Mouse (Mus musculus) kidney, postnatal 0 days (tissue): ENCODE data around the gene Ano1. TPM values are rescaled to one million over a fixed set of nuclear protein-coding genes. Genes with fewer than 3 reads are reported as not detected.

Source experiments
- ATAC-seq: fragments of 200-750 bp; cut with Nextera tagmentation; replicated peaks from 2 replicates; pipeline ENCODE4 v1.8.0; 2017; ENCODE audit warnings: low read depth, moderate number of reproducible peaks, moderate TSS enrichment, moderate library complexity; ENCODE audit not compliant: low FRiP score
- DNase-seq: peaks from one replicate; pipeline ENCODE4 v3.0.0-alpha.2; 2016; ENCODE audit warnings: low spot score
- H3K27ac ChIP-seq: fragments of 300-500 bp; sonication (generic); 2 replicates; pipeline ENCODE4 v1.5.1; 2014; ENCODE audit warnings: mild to moderate bottlenecking
- H3K27me3 ChIP-seq: fragments of 300-500 bp; sonication (generic); 2 replicates; pipeline ENCODE4 v1.6.1; 2014; ENCODE audit warnings: low read length, mixed read lengths; ENCODE audit not compliant: insufficient read depth
- H3K36me3 ChIP-seq: fragments of 300-500 bp; sonication (generic); 2 replicates; pipeline ENCODE4 v1.6.1; 2014; ENCODE audit warnings: low read length, mixed read lengths; ENCODE audit not compliant: insufficient read depth
- H3K4me1 ChIP-seq: fragments of 300-500 bp; sonication (generic); replicated peaks from 2 replicates; pipeline ENCODE4 v1.6.1; 2014; ENCODE audit warnings: antibody characterized with exemption, low read length, mixed read lengths; ENCODE audit not compliant: insufficient read depth
- H3K4me2 ChIP-seq: fragments of 300-500 bp; sonication (generic); 2 replicates; pipeline ENCODE4 v1.6.1; 2014; ENCODE audit warnings: mild to moderate bottlenecking, low read length, moderate library complexity, mixed read lengths
- H3K4me3 ChIP-seq: fragments of 300-500 bp; sonication (generic); replicated peaks from 2 replicates; pipeline ENCODE4 v1.5.1; 2014; ENCODE audit warnings: low read depth, low read length
- H3K9ac ChIP-seq: fragments of 300-500 bp; sonication (generic); 2 replicates; pipeline ENCODE4 v1.6.1; 2014; ENCODE audit warnings: low read depth, low read length
- H3K9me3 ChIP-seq: fragments of 300-500 bp; sonication (generic); replicated peaks from 2 replicates; pipeline ENCODE4 v1.6.1; 2016; ENCODE audit warnings: low read length, inconsistent platforms, mixed read lengths
- CTCF ChIP-seq: IDR thresholded peaks from 2 replicates; pipeline ENCODE4 v1.5.1; 2016; ENCODE audit warnings: antibody characterized with exemption, low read depth, mild to moderate bottlenecking, moderate library complexity
- WGBS: fragments of 180-500 bp; shearing (Covaris S2); extraction: QIAGEN DNeasy Blood & Tissue Kit; methylation state at CpG from one replicate; pipeline ENCODE4 v1.1.7; 2014; 5-methylcytosine and 5-hydroxymethylcytosine counted together
- polyA plus RNA-seq: library from polyadenylated mRNA; unstranded; fragments of >200 nt; fragmentation: Nextera tagmentation; extraction: Ambion mirVana; gene quantifications from 2 replicates; pipeline ENCODE4 v1.2.1, GENCODE M21; 2015

The Ano1 gene
- polyA plus RNA-seq, 1 experiment from 2014 or later = 34.1 TPM

GRCm38 (mm10) chr7:144789601-144790556, 38.1 kb upstream of the Ano1 start:
- no peaks in the 10 kb centered on the region for H3K36me3 ChIP-seq
- TF ChIP-seq CTCF = peak; percentile 43; the same call in 1 of the 2 replicates
- no peaks in the 10 kb centered on the region for H3K4me1 ChIP-seq
- no peak overlapping the region for H3K4me3 ChIP-seq
- WGBS = 48% methylated on average over 36 of the region's 36 CpGs
- H3K27me3 ChIP-seq = no peaks in the 10 kb centered on the region
- DNase-seq (no peak), ATAC-seq (no peak)
- H3K4me2 ChIP-seq = peak overlapping the region; percentile 30
- H3K27ac ChIP-seq = no peak overlapping the region
- no peaks in the 10 kb centered on the region for H3K9me3 ChIP-seq
- H3K9ac ChIP-seq = no peak overlapping the region

GRCm38 (mm10) chr7:144788631-144789030, 36.9 kb upstream of the Ano1 start:
- Histone ChIP-seq H3K4me1 (no peaks in the 10 kb centered on the region), H3K9me3 (no peaks in the 10 kb centered on the region), H3K4me3 (no peak overlapping the region), H3K27ac (no peak overlapping the region), H3K9ac (no peak overlapping the region), H3K36me3 (no peaks in the 10 kb centered on the region), H3K4me2 (no peak overlapping the region), H3K27me3 (no peaks in the 10 kb centered on the region)
- 41% methylated on average over 4 of the region's 4 CpGs for WGBS
- ATAC-seq (no peak), DNase-seq (no peak)
- no peak for TF ChIP-seq CTCF

DNA sequence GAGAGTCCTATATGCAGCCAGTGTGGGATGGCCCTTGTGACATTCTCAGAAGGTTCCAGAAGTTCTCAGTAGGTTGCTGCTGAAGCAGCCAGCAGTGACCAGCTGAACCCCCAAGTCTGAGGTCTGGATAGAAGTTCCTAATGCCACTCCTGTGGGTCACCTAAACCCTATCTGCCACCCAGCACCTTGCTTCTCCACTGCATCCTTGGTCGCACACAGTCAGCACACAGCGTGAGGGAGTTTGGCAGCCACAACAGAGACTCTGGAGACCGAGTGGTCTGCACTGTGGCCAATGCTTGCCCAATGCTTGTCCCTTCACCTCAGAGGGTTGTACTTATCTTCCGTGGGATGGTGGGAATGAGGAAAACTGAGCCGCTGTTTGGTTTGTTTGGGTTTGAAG, 35.7 kb upstream of the Ano1 start:
- Histone ChIP-seq H3K27me3 (no peaks in the 10 kb centered on the region), H3K4me1 (no peaks in the 10 kb centered on the region), H3K4me2 (no peak overlapping the region), H3K36me3 (no peaks in the 10 kb centered on the region), H3K9ac (no peak overlapping the region), H3K27ac (no peak overlapping the region), H3K9me3 (no peaks in the 10 kb centered on the region), H3K4me3 (no peak overlapping the region)
- ATAC-seq = no peak
- no peak for TF ChIP-seq CTCF
- no peak for DNase-seq
- 82% methylated on average over 5 of the region's 5 CpGs for WGBS

- Histone ChIP-seq H3K9ac (no peak overlapping the region), H3K4me1 (no peaks in the 10 kb centered on the region), H3K4me3 (no peak overlapping the region), H3K9me3 (no peaks in the 10 kb centered on the region), H3K27me3 (no peaks in the 10 kb centered on the region), H3K36me3 (no peaks in the 10 kb centered on the region), H3K27ac (no peak overlapping the region), H3K4me2 (no peak overlapping the region)
- WGBS = 44% methylated on average over 3 of the region's 3 CpGs
- no peak for TF ChIP-seq CTCF
- DNase-seq (no peak), ATAC-seq (no peak)
Measured at GRCm38 (mm10) chr7:144786571-144786970, 34.8 kb upstream of the Ano1 start.

- Histone ChIP-seq H3K27ac (no peak overlapping the region), H3K27me3 (no peaks in the 10 kb centered on the region), H3K4me1 (no peaks in the 10 kb centered on the region), H3K4me2 (no peak overlapping the region), H3K9ac (no peak overlapping the region), H3K4me3 (no peak overlapping the region), H3K36me3 (no peaks in the 10 kb centered on the region), H3K9me3 (no peaks in the 10 kb centered on the region)
- ATAC-seq (no peak), DNase-seq (no peak)
- 69% methylated on average over 4 of the region's 4 CpGs for WGBS
- no peak for TF ChIP-seq CTCF
Measured at GRCm38 (mm10) chr7:144784176-144784575, 32.4 kb upstream of the Ano1 start.

DNA sequence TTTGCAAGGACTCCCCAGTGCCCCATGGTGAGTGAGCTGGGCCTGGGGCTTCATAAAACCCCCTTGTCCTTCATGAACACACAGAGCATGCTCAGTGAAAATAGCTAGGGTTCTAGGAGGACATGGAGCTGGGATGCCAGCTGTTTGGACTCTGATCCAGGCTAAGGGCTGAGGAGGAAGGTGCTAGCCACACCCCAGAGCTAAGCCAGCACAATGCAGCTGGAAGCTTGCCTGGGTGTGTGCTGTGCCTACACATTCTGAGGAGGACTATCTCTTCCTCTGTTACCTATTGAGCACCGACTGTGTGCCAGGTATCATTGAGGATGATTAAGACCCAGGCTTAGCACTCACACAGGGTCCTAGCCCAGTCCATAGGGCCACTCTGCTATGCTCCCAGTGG, 30.6 kb upstream of the Ano1 start:
- Histone ChIP-seq H3K4me3 (no peak overlapping the region), H3K27ac (no peak overlapping the region), H3K4me1 (no peaks in the 10 kb centered on the region), H3K4me2 (no peak overlapping the region), H3K27me3 (no peaks in the 10 kb centered on the region), H3K9me3 (no peaks in the 10 kb centered on the region), H3K36me3 (no peaks in the 10 kb centered on the region), H3K9ac (no peak overlapping the region)
- 76% methylated on average over 1 of the region's 1 CpGs for WGBS
- ATAC-seq = no peak
- no peak for TF ChIP-seq CTCF
- DNase-seq = no peak
